Mouse (Mus musculus): Measurements from ENCODE around the gene Lepr. TPM values are rescaled to one million over a fixed set of nuclear protein-coding genes. Genes with fewer than 3 reads are reported as not detected.

Lepr gene
- polyA plus RNA-seq, 1 experiment = 1.7 TPM

DNA sequence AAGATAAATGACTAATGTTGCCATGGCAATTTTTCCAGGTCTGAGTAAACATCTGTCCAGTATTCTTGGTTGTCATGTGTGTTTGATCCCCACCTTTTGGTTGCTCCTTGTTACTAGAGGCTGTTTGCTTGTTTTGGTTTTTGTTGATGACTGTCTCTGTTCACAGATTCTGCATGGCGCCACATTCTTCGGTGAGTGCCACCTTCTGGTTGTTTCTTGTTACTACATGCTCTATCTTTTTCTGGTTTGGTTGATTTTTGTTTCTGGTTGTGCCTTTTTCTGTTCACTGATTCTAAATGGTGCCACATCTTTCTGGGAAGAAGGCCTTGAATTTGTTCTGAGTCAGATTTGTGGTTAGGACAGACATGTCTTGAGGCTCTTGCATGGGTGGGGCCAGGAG lies 133.7 kb downstream of the Lepr start:
- Histone ChIP-seq H3K4me3 (ENCODE audit: low read depth, low read length) (no peak overlapping the region), H3K27ac (ENCODE audit: insufficient read depth, low read length) (no peak overlapping the region), H3K9ac (ENCODE audit: low read depth, poor library complexity, severe bottlenecking) (no peak overlapping the region), H3K36me3 (ENCODE audit: control insufficient read depth, insufficient read depth, low read length, poor library complexity, severe bottlenecking) (no peaks in the 10 kb centered on the region), H3K4me1 (ENCODE audit: control insufficient read depth, insufficient read depth, low read length) (no peaks in the 10 kb centered on the region), H3K27me3 (ENCODE audit: control insufficient read depth, insufficient read depth, low read length, poor library complexity, severe bottlenecking) (no peaks in the 10 kb centered on the region), H3K9me3 (replicated peaks; ENCODE audit: control insufficient read depth, insufficient read depth, low read length, poor library complexity, severe bottlenecking) (peaks cover 14% of the 10 kb centered on the region)
- no peak for TF ChIP-seq CTCF (IDR thresholded peaks at IDR 0.05; ENCODE audit: low read depth, low read length)
- no peak for TF ChIP-seq POLR2A (IDR thresholded peaks at IDR 0.05; ENCODE audit: insufficient read depth, low read length)
- no peak for TF ChIP-seq EP300 (IDR thresholded peaks at IDR 0.05; ENCODE audit: insufficient read depth, low read depth, low read length)

DNA sequence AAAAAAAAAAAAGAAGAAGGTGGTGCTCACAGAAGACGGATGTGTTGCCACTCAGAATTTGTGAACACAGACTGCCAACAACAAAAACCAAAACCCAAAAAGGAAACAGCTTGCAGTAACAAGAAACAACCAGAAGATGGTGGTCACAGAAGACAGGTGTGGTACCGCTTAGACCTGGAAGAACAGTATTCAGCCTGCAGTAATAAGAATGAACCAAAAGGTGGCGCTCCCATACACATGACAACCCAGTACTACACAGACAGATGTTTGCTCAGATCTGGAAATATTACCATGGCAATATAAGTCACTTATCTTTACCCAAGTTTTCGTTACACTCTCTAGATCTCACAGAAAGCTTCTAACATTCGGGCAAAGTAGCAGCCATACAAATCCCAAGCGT lies 143.7 kb downstream of the Lepr start:
- no peaks in the 10 kb centered on the region for H3K4me1 ChIP-seq (ENCODE audit: control insufficient read depth, insufficient read depth, low read length)
- H3K27me3 ChIP-seq (ENCODE audit: control insufficient read depth, insufficient read depth, low read length, poor library complexity, severe bottlenecking) = no peaks in the 10 kb centered on the region
- no peaks in the 10 kb centered on the region for H3K9me3 ChIP-seq (replicated peaks; ENCODE audit: control insufficient read depth, insufficient read depth, low read length, poor library complexity, severe bottlenecking)
- no peak for TF ChIP-seq POLR2A (IDR thresholded peaks at IDR 0.05; ENCODE audit: insufficient read depth, low read length)
- peak; percentile 49 for TF ChIP-seq CTCF (IDR thresholded peaks at IDR 0.05; ENCODE audit: low read depth, low read length)
- H3K36me3 ChIP-seq (ENCODE audit: control insufficient read depth, insufficient read depth, low read length, poor library complexity, severe bottlenecking) = no peaks in the 10 kb centered on the region
- no peak overlapping the region for H3K4me3 ChIP-seq (ENCODE audit: low read depth, low read length)
- no peak overlapping the region for H3K27ac ChIP-seq (ENCODE audit: insufficient read depth, low read length)
- no peak overlapping the region for H3K9ac ChIP-seq (ENCODE audit: low read depth, poor library complexity, severe bottlenecking)

DNA sequence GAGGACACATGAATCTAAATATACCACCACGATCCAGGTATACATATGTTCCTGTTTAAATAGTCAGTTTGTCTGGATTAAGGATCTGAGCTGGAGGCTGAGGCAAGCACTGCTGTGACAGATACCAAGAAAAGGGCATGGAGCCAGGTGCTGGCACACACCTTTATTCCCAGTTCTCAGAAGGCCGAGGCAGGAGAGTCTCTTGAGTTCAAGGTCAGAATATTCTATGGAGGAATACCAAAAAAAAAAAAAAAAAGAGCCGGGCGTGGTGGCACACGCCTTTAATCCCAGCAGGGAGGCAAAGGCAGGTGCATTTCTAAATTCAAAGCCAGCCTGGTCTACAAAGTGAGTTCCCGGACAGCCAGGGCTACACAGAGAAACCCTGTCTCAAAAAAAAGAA lies 145.1 kb downstream of the Lepr start:
- H3K4me3 ChIP-seq (ENCODE audit: low read depth, low read length) = no peak overlapping the region
- no peaks in the 10 kb centered on the region for H3K27me3 ChIP-seq (ENCODE audit: control insufficient read depth, insufficient read depth, low read length, poor library complexity, severe bottlenecking)
- H3K9ac ChIP-seq (ENCODE audit: low read depth, poor library complexity, severe bottlenecking) = no peak overlapping the region
- H3K4me1 ChIP-seq (ENCODE audit: control insufficient read depth, insufficient read depth, low read length) = no peaks in the 10 kb centered on the region
- H3K36me3 ChIP-seq (ENCODE audit: control insufficient read depth, insufficient read depth, low read length, poor library complexity, severe bottlenecking) = no peaks in the 10 kb centered on the region
- no peaks in the 10 kb centered on the region for H3K9me3 ChIP-seq (replicated peaks; ENCODE audit: control insufficient read depth, insufficient read depth, low read length, poor library complexity, severe bottlenecking)
- H3K27ac ChIP-seq (ENCODE audit: insufficient read depth, low read length) = no peak overlapping the region
- TF ChIP-seq POLR2A (IDR thresholded peaks at IDR 0.05; ENCODE audit: insufficient read depth, low read length) (no peak), CTCF (IDR thresholded peaks at IDR 0.05; ENCODE audit: low read depth, low read length) (no peak), EP300 (IDR thresholded peaks at IDR 0.05; ENCODE audit: insufficient read depth, low read depth, low read length) (no peak)

Other genes with a start within 250 kb of the Lepr start
- 11.3 and 15.5 TPM in 2 replicates for gene Dnajc6, start 220.8 kb upstream of the Lepr start, polyA plus RNA-seq (2011; ENCODE audit: insufficient read depth, insufficient read length, low read depth, missing spikeins)
- 57.7 and 59.1 TPM in 2 replicates for gene Leprot, start 69.7 kb upstream of the Lepr start, polyA plus RNA-seq (2011; ENCODE audit: insufficient read depth, insufficient read length, low read depth, missing spikeins)
- gene B020004J07Rik, start 126.6 kb downstream of the Lepr start, polyA plus RNA-seq (2011; ENCODE audit: insufficient read depth, insufficient read length, low read depth, missing spikeins) = not detected in 2 replicates
- gene C130073F10Rik, start 176.4 kb downstream of the Lepr start, polyA plus RNA-seq (2011; ENCODE audit: insufficient read depth, insufficient read length, low read depth, missing spikeins) = 3.7 and 4.9 TPM in 2 replicates
- 0.42 TPM in 1 of 2 replicates, not detected in the other for gene Gm12800, start 191.7 kb downstream of the Lepr start, polyA plus RNA-seq (2011; ENCODE audit: insufficient read depth, insufficient read length, low read depth, missing spikeins)
- gene Gm12794, start 223.0 kb downstream of the Lepr start, polyA plus RNA-seq (2011; ENCODE audit: insufficient read depth, insufficient read length, low read depth, missing spikeins) = not detected in 2 replicates